Mouse (Mus musculus) lung, embryonic 16.5 days (tissue): ENCODE results near the gene Tle2. TPM values are rescaled to one million over a fixed set of nuclear protein-coding genes. Genes with fewer than 3 reads are reported as not detected.
A peak's percentile ranks its signal among the peaks of the same experiment; 100 is the strongest.

Experiments used
- ATAC-seq: fragments of 200-750 bp; cut with Nextera tagmentation; 2 replicates; pipeline ENCODE4 v1.8.0; 2017; ENCODE audit warnings: low read depth, mild to moderate bottlenecking, moderate library complexity
- H3K27ac ChIP-seq: fragments of 300-500 bp; sonication (generic); 2 replicates; pipeline ENCODE4 v1.5.1; 2014; ENCODE audit warnings: mild to moderate bottlenecking, control low read depth, low read length
- H3K27me3 ChIP-seq: fragments of 300-500 bp; sonication (generic); 2 replicates; pipeline ENCODE4 v1.6.1; 2014; ENCODE audit warnings: low read depth, low read length, mixed read lengths; ENCODE audit not compliant: control insufficient read depth, insufficient read depth
- H3K36me3 ChIP-seq: fragments of 300-500 bp; sonication (generic); 2 replicates; pipeline ENCODE4 v1.6.1; 2014; ENCODE audit warnings: low read length; ENCODE audit not compliant: control insufficient read depth, insufficient read depth
- H3K4me1 ChIP-seq: fragments of 300-500 bp; sonication (generic); replicated peaks from 2 replicates; pipeline ENCODE4 v1.6.1; 2014; ENCODE audit warnings: low read length, mixed read lengths; ENCODE audit not compliant: control insufficient read depth, insufficient read depth
- H3K4me2 ChIP-seq: fragments of 300-500 bp; sonication (generic); 2 replicates; pipeline ENCODE4 v1.6.1; 2014; ENCODE audit warnings: low read depth, low read length, control low read depth
- H3K4me3 ChIP-seq: fragments of 300-500 bp; sonication (generic); 2 replicates; pipeline ENCODE4 v1.5.1; 2014; ENCODE audit warnings: mild to moderate bottlenecking, low read length, control low read depth
- H3K9ac ChIP-seq: fragments of 300-500 bp; sonication (generic); 2 replicates; pipeline ENCODE4 v1.6.1; 2014; ENCODE audit warnings: low read length, control low read depth
- H3K9me3 ChIP-seq: fragments of 300-500 bp; sonication (generic); 2 replicates; pipeline ENCODE4 v1.6.1; 2016; ENCODE audit warnings: low read length; ENCODE audit not compliant: control insufficient read depth
- WGBS: fragments of 180-500 bp; shearing (Covaris S2); extraction: QIAGEN DNeasy Blood & Tissue Kit; methylation state at CpG from one replicate; pipeline ENCODE4 v1.1.7; 2014; 5-methylcytosine and 5-hydroxymethylcytosine counted together
- polyA plus RNA-seq: library from polyadenylated mRNA; unstranded; fragments of >200 nt; fragmentation: Nextera tagmentation; extraction: Ambion mirVana; gene quantifications from 2 replicates; pipeline ENCODE4 v1.2.1, GENCODE M21; 2015

Tle2 gene
- polyA plus RNA-seq, 1 experiment from 2014 or later = 51.2 TPM

DNA sequence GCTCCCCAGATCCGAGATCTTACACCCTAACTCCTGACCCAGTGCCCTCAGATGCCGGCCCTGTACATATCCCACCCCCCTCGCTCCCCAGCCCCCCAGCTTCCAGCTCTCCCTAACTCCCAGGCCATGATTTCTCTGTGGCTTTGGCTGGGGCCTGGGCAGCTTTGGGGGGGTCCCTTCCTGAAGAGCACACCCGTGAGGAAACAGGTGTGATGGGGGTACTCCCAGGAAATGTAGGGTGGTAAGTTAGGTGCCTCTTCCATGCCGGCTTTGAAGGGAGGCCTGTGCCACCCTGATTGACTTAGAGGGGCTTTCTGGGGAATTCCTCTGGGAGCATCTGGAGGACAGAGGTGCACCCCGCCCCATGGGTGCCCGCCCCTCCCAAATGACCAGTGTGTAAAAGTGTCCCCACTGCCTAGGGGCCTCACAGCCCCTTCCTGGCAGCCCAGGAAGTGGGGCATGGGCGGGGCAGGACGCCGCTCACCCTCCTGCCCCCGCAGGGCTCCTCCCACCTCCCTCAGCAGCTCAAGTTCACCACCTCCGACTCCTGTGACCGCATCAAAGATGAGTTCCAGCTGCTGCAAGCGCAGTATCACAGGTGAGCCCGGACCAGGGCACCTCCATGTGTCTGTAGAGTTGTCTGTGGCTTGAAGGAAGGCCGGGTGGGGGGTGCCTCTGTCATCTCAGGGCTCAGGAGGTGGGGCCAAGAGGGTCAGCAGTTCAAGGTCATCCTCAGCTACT is 13.5 kb upstream of the Tle2 start:
- H3K27me3 ChIP-seq = no peaks in the 10 kb centered on the region
- peak overlapping the region; percentile 93 for H3K4me3 ChIP-seq
- H3K9ac ChIP-seq = peak overlapping the region; percentile 100
- WGBS = 8% methylated on average over 16 of the region's 16 CpGs
- H3K4me2 ChIP-seq = peak overlapping the region; percentile 99
- no peak; the same call in 1 of the 2 replicates for ATAC-seq
- H3K4me1 ChIP-seq = peaks cover 46% of the 10 kb centered on the region
- no peaks in the 10 kb centered on the region for H3K9me3 ChIP-seq
- H3K36me3 ChIP-seq = peaks cover 14% of the 10 kb centered on the region
- H3K27ac ChIP-seq = peak overlapping the region; percentile 94

DNA sequence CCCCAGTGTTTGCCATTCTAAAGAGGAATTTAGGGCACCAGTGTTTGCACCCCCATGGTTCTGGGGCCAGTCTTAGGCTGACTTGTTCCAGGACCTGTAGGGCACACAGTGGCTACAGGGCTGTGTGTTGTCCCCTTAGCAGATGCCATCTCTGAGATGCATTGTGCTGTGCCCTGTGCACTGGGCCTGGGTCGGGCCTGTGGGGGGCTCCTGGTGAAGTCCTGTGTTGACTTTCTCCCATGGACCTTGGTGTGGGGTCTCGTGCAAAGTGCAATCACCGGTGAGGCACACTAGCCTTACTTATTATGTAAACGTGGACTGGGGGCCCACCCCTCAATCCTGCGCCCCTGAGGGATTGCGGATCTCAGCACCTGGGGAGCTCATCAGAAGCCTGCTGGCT is 11.9 kb upstream of the Tle2 start:
- peaks cover 24% of the 10 kb centered on the region for H3K36me3 ChIP-seq

DNA sequence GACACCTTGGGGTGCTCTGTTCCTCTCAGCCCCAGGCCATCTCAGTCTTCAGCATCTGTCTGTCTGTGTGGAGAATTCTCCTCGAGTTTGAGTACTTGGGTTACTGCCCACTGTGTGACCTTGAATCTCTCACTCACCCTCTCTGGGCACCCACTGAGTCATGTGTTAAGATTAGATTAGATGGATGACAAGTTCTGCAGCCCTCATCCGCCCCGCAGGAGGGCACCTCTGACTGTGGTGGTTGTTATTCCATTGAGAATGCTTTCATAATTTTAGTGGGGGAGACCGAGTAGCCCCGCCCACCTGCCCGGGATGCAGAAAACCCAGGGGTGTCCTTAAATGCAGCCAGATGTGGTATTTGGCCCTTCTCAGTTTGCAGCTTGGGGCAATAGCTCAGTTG is 10.9 kb upstream of the Tle2 start:
- H3K27ac ChIP-seq = peak overlapping the region; percentile 63; the same call in 1 of the 2 replicates
- H3K27me3 ChIP-seq = no peaks in the 10 kb centered on the region
- H3K4me1 ChIP-seq = peaks cover 53% of the 10 kb centered on the region
- no peaks in the 10 kb centered on the region for H3K9me3 ChIP-seq
- H3K4me3 ChIP-seq = no peak overlapping the region
- 39% methylated on average over 6 of the region's 6 CpGs for WGBS
- H3K9ac ChIP-seq = no peak overlapping the region
- peak overlapping the region; percentile 48; the same call in 1 of the 2 replicates for H3K4me2 ChIP-seq
- ATAC-seq = no peak
- H3K36me3 ChIP-seq = peaks cover 24% of the 10 kb centered on the region

More for the DNA sequence above, 11.9 kb upstream of the Tle2 start:
- H3K27me3 ChIP-seq = no peaks in the 10 kb centered on the region
- H3K4me1 ChIP-seq = peaks cover 46% of the 10 kb centered on the region
- no peaks in the 10 kb centered on the region for H3K9me3 ChIP-seq
- H3K27ac ChIP-seq = no peak overlapping the region
- no peak for ATAC-seq
- WGBS = 68% methylated on average over 6 of the region's 6 CpGs
- H3K4me3 ChIP-seq = no peak overlapping the region
- H3K4me2 ChIP-seq = 0 out of 2 replicates have a peak overlapping the region, but pooled peaks have one; percentile 21
- peak overlapping the region; percentile 3; the same call in 1 of the 2 replicates for H3K9ac ChIP-seq

DNA sequence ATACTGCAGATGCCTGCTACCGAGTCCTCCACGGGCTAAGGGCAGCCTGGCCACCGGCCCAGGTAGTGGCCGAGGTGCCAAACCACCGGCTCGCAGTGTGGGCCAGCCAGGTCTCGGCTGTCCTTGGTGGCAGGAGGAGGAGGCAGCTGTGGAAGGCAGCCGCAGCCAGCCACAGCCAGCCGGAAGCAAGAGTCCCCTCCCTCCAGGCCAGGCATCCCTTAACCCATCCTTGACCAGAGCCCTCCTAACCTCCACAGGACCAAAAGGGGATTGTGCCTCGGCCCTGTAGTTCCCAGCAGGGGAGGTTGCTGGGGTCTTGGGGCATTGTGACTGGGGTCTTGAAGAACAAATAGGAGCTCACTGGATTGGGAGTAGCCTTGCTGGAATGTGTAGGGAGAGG is 10.1 kb upstream of the Tle2 start:
- 3% methylated on average over 10 of the region's 10 CpGs for WGBS

DNA sequence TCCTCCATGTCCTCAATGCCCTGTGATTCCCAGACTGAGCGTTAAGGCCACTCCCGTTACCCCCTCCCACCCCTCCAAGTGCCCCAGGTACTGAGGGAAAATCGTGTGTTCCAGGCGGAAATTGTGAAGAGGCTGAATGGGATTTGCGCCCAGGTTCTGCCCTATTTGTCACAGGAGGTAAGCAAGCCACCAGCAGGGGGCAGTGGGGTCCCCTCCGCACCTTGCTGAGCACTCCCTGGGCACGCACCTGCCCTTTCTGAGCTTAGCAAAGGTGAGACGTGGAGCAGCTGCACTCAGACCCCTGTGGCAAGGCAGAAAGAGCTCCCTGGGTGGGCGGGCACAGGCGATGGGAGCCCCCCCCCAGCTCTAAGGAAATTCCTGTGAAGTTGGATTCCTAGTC is 9.6 kb upstream of the Tle2 start:
- Histone ChIP-seq H3K27ac (no peak overlapping the region), H3K36me3 (peaks cover 24% of the 10 kb centered on the region), H3K4me2 (no peak overlapping the region)

More for the DNA sequence above, 10.1 kb upstream of the Tle2 start:
- Histone ChIP-seq H3K4me3 (peak overlapping the region; percentile 34), H3K9me3 (no peaks in the 10 kb centered on the region), H3K27me3 (no peaks in the 10 kb centered on the region), H3K36me3 (peaks cover 24% of the 10 kb centered on the region), H3K4me1 (peaks cover 60% of the 10 kb centered on the region), H3K4me2 (peak overlapping the region; percentile 48), H3K27ac (peak overlapping the region; percentile 63), H3K9ac (peak overlapping the region; percentile 44)
- peak; percentile 47 for ATAC-seq

DNA sequence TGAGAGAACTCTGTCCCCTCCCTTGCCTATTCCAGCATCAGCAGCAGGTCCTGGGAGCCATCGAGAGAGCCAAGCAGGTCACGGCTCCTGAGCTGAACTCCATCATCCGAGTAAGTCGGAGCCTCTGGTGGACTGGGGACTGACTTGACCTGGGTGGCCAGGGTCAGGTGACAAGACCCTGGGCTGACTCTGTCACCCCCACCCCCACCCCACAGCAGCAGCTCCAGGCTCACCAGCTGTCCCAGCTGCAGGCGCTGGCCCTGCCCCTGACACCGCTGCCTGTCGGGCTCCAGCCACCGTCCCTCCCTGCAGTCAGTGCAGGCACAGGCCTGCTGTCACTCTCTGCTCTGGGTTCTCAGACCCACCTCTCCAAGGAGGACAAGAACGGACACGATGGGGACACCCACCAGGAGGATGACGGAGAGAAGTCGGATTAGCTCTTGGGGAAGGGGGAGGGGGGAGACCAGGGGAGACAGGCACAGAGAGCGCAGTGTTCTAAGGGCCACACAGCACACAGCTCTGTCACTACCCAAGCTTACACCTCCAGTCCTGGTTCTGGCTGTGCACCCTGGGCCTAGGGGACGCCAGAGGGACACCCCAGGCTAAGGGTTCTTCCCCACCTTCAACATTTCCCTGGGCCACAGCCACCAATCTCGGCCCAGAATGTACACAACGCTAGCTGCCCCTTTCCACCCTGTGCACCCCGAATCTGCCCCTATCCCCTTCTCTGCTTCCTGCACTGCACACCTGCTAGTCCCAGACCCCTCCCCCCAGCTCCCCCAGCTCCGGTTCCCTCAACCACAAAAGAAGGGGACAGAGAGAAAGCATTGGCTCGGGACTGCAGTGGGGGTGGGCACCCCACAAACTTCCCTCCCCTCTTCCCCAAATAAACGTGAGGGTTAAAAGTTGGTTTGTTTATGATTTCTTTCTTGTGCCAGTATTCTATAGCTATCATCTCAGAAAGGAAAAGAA is 8.8 kb upstream of the Tle2 start:
- H3K4me1 ChIP-seq = peaks cover 73% of the 10 kb centered on the region

More for the DNA sequence above, 9.6 kb upstream of the Tle2 start:
- no peaks in the 10 kb centered on the region for H3K9me3 ChIP-seq
- peaks cover 65% of the 10 kb centered on the region for H3K4me1 ChIP-seq
- 32% methylated on average over 10 of the region's 10 CpGs for WGBS
- peak overlapping the region; percentile 44; the same call in 1 of the 2 replicates for H3K9ac ChIP-seq
- no peak for ATAC-seq
- no peaks in the 10 kb centered on the region for H3K27me3 ChIP-seq
- 0 out of 2 replicates have a peak overlapping the region, but pooled peaks have one; percentile 34 for H3K4me3 ChIP-seq

DNA sequence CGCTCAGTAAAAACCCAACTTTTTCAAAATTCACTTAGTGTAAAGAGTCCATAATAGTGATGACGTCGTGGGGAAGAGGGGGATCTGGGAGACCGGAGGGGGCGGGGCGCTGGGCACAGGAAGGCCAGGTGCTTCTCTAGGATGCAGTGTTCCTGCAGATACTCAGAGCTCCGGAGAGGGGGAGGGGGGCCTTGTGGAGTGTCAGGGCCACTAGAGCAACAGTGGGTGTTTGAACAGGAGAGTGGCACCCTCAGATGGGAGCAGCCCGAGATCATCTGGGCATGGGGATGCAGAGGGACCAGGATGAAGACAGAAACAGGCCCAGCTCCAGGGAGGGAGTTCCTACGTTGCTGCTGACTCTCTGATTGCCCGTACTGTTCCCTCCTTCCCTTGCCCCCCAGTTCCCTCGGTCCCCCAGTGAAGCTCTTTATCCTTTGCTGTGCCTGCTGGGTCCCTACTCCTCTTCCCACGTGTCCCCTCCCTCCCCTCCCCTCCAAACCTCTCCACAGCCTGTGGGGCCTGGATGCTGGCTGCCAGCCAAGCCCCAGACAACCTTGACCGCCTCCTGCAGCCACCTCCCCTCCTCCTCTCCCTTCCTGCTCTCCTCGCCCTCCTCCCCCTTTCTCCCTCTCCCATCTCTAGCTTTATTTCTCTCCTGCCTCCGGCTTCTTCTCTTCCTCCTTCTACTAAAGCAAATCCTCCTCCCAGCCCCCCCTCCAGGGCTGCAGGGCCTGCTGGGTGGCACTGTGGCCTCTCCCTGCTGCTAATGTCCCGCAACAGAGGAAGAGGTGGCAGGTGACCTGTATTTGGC is 5.8 kb upstream of the Tle2 start:
- Histone ChIP-seq H3K9me3 (no peaks in the 10 kb centered on the region), H3K4me1 (peaks cover 66% of the 10 kb centered on the region), H3K36me3 (peaks cover 22% of the 10 kb centered on the region), H3K27ac (peak overlapping the region; percentile 96), H3K4me3 (no peak overlapping the region), H3K27me3 (no peaks in the 10 kb centered on the region), H3K9ac (peak overlapping the region; percentile 0; the same call in 1 of the 2 replicates), H3K4me2 (peak overlapping the region; percentile 9)
- 5% methylated on average over 16 of the region's 16 CpGs for WGBS
- ATAC-seq = peak; percentile 29

More for the DNA sequence above, 8.8 kb upstream of the Tle2 start:
- H3K4me3 ChIP-seq = no peak overlapping the region
- H3K4me2 ChIP-seq = no peak overlapping the region
- peaks cover 24% of the 10 kb centered on the region for H3K36me3 ChIP-seq
- WGBS = 53% methylated on average over 20 of the region's 20 CpGs
- no peaks in the 10 kb centered on the region for H3K27me3 ChIP-seq
- H3K9ac ChIP-seq = no peak overlapping the region
- no peaks in the 10 kb centered on the region for H3K9me3 ChIP-seq
- H3K27ac ChIP-seq = no peak overlapping the region
- no peak for ATAC-seq

DNA sequence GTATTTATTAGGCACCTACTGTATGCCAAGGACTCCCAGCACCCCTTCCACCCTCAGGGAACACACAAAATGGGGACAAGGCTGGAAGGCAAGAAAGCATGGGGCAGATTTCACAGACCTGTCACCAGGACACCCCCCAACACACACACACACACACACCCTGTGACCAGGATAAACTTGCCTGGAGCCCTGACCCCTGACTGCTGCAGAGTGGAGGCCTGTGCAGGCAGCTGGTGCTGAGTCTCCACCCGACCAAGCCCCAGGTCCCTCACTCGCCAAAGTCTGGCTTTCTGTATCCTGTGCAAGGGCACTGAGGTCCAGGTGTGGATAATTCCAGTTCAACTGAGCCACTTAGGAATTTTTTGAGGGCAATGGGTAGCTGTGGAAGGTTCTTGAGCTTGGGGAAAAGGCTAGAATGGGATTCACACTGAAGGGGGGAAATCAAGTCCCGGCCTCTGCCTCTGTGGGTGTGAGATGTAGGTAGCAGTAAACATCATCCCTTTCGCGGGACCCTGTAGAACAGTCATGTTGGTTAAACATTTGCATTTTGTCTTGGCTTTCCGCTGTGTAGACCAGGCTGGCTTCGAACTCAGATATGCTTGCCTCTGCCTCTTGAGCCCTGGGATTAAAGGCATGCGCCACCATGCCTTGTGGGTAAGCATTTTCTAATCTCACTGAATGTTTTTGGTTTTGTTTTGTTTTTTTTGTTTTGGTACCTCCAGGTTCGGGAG is 4.7 kb upstream of the Tle2 start:
- H3K4me3 ChIP-seq = no peak overlapping the region
- peak overlapping the region; percentile 0 for H3K9ac ChIP-seq
- no peak overlapping the region for H3K4me2 ChIP-seq
- peak overlapping the region; percentile 96 for H3K27ac ChIP-seq
- no peaks in the 10 kb centered on the region for H3K9me3 ChIP-seq
- peaks cover 22% of the 10 kb centered on the region for H3K36me3 ChIP-seq
- WGBS = 54% methylated on average over 9 of the region's 9 CpGs
- H3K27me3 ChIP-seq = no peaks in the 10 kb centered on the region
- peaks cover 66% of the 10 kb centered on the region for H3K4me1 ChIP-seq
- no peak for ATAC-seq
